Mouse (Mus musculus): ENCODE data around the gene Calhm5. TPM values are rescaled to one million over a fixed set of nuclear protein-coding genes. Genes with fewer than 3 reads are reported as not detected.

Gene Calhm5
- 1 to 10 TPM in 1 of 2 experiments, under 1 TPM in 1; 0.04 to 1.1 TPM for polyA plus RNA-seq (2012; fragmentation: generic; extraction: Trizol)

DNA sequence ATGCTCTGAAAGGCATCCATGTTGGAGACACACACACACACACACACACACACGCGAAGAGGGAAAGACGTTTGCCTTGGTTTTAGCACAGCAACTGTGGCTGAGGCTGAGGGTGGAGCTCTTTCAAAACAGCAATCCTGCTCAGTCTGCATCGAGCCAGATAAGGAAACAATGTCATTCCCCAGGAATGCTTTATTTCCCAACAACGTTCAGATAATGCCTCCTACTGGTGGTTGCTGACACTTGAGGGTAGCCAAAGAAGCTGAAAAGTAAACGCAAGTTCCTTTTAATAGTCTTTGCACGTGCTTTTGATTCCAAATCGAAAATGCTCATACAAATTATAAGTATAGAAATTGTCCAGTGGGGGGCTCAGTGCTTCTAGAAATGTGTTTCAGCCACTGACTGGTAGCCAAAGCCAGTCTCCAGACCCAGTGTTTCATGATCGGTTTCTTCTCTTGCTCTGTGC is at the start of gene Calhm5:
Gene Calhm5, minus strand, starts transcription at position 102 of the 466 bp plus-strand sequence.

DNA sequence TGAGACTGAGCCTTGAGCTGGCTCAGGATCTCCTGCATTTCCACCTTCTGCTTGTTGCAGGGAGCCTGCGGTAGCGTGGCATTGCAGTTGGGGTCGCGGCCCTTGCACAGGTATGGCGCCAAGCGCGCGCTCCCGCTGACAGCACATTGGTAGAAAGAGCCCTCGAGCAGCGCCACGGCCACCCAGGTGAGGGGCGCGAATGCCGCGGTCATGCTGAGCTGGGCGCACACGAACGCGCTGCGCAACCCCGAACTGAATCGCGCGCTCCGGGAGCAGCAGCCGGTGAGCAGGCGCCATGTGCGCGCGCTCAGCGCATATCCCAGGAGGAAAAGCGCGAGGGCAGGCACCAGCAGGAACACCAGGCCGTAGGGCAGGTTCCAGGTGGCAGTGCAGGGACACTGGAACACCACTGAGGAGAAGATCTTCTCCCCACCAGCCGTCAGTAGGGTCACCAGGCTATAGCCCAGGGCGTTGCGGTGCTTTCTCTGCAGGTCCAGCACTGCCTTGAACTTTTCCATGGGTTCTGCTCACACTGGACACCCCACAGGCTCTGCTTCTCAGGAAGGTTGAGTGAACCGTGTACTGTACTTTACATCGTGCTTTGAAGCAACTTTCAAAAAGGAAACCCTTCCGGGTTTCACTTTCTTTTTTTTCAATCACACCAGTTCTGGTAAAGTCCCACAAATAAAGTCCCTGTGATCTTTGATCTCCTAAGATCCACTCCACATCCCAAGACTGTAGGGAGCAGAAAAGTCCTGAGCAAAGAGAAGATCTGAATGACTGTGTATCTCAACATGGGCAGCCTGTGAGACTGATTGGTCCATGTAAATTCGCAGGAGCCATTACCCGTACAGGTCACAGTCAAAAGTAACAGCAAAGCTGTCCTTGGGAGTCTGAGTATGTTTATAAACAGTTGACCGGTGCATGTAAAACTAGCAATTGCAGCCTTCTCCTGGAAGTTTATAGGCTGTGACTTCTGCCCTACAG is 31.4 kb upstream of the Calhm5 start, which contains the start of gene Calhm6:
Gene Calhm6, minus strand, starts transcription at position 593 of the 987 bp plus-strand sequence.

DNA sequence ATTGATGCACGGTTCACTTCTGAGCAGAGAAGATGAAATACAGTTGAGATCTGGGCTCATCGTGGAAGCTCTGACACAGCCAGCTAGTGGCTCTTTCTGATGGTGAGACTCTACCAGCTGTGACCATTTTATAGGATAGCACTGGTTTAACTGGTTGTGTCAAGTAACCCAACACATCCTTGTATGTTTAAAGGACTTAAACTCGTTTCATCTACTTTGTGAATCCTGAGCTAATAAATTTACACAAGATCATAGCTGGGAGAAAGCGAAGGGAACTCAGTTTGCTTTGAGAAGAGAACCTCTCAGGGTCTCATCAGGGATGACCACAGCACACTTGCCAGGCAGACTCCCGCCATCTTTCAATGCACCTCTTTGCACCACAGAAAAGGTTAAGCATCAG is 52.1 kb downstream of the Calhm5 start, which contains the start of gene Calhm4:
Gene Calhm4, minus strand, starts transcription at position 101 of the 400 bp plus-strand sequence.

Other genes starting within 250 kb of the Calhm5 start
- not detected for gene Sult3a1, start 238.8 kb downstream of the Calhm5 start, polyA plus RNA-seq (2012; fragmentation: generic; extraction: Trizol)
- gene Rsph4a, start 191.4 kb downstream of the Calhm5 start, polyA plus RNA-seq (2012; fragmentation: generic; extraction: Trizol), result under 1 TPM in 1 of 2 experiments, not detected in 1; 0.01 TPM
- gene Zup1, start 145.2 kb downstream of the Calhm5 start, polyA plus RNA-seq (2012; fragmentation: generic; extraction: Trizol), result 1 to 10 TPM in 1 of 2 experiments, under 1 TPM in 1; 0.13 to 2.7 TPM
- gene Rwdd1, start 76.9 kb downstream of the Calhm5 start, polyA plus RNA-seq (2012; fragmentation: generic; extraction: Trizol), result 100 to 1,000 TPM; 114 to 120 TPM
- gene Trappc3l, start 58.9 kb downstream of the Calhm5 start, polyA plus RNA-seq (2012; fragmentation: generic; extraction: Trizol), result under 1 TPM in 1 of 2 experiments, not detected in 1; 0.20 TPM
- under 1 TPM in 1 of 2 experiments, not detected in 1; 0.05 TPM for gene Calhm4, start 52.2 kb downstream of the Calhm5 start, polyA plus RNA-seq (2012; fragmentation: generic; extraction: Trizol)
- gene Calhm6, start 31.5 kb upstream of the Calhm5 start, polyA plus RNA-seq (2012; fragmentation: generic; extraction: Trizol), result under 1 TPM; 0.04 to 0.31 TPM
- 10 to 100 TPM in 1 of 2 experiments, under 1 TPM in 1; 0.71 to 14.5 TPM for gene Dse, start 111.2 kb upstream of the Calhm5 start, polyA plus RNA-seq (2012; fragmentation: generic; extraction: Trizol)
- gene Tspyl1, start 185.7 kb upstream of the Calhm5 start, polyA plus RNA-seq (2012; fragmentation: generic; extraction: Trizol), result 10 to 100 TPM in 1 of 2 experiments, 1 to 10 TPM in 1; 5.4 to 41.6 TPM
- 10 to 100 TPM in 1 of 2 experiments, 1 to 10 TPM in 1; 1.9 to 17.6 TPM for gene Tspyl4, start 200.9 kb upstream of the Calhm5 start, polyA plus RNA-seq (2012; fragmentation: generic; extraction: Trizol)

Data from C3H10T1/2 (cell line).